8 mouse cellular contexts compared by ENCODE assay signal in the genomic region with DNA sequence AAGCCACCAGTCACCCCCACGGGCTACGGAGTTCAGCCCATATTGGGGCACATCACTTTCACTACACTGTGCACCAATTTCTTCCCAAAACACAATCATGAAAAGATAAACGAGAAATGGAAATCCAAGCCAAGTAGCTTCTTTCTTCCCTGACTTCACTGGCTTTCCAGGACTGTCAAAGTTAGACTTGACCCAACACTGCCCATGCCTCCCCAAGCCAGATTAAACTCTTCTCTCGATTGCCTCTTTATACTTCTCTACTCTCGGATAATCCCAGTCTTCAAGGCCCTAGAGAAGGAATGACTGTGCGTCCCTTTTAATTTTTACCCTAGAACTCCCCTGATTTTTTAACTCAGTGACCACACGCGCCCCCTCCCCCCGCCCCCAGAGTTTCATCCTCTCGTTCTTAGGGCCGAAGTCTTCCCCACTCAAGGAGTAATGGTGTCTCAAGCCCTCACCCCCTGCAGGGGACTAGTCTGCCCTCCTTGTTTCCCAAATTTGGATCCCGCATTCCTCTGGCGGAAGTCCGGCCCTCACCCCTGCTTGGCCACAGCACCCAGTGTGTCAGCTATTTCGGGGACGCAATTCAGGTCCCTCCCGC. TPM values are rescaled to one million over a fixed set of nuclear protein-coding genes. Genes with fewer than 3 reads are reported as not detected.
A peak's percentile ranks its signal among the peaks of the same experiment; 100 is the strongest.
DNase-seq lines count a peak whose midpoint lies in the region; ATAC-seq and TF ChIP-seq lines count a peak whose summit lies in the region.

No protein-coding gene starts in this region.

- peak; percentile 45; the same call in 1 of the 2 replicates for ATAC-seq in frontal cortex, adult (ENCODE audit: low TSS enrichment)
- no peak; the same call in 1 of the 2 replicates for ATAC-seq in forebrain, embryonic 12.5 days (ENCODE audit: low FRiP score)
- peak; percentile 27; the same call in 1 of the 2 replicates for ATAC-seq in liver, embryonic 14.5 days (ENCODE audit: insufficient read depth)
- ATAC-seq in megakaryocyte-erythroid progenitor cell, adult 5-6 weeks (replicated peaks; ENCODE audit: low FRiP score, low TSS enrichment, poor library complexity, severe bottlenecking), result no peak

- H3K4me2 ChIP-seq in forebrain, embryonic 12.5 days, result peak overlapping the region; percentile 72
- H3K4me2 ChIP-seq in liver, embryonic 14.5 days (ENCODE audit: low read depth), result peak overlapping the region; percentile 93

- H3K4me3 ChIP-seq in C2C12 (ENCODE audit: insufficient read depth, poor library complexity, severe bottlenecking), result peak overlapping the region; percentile 66
- peak overlapping the region; percentile 73 for H3K4me3 ChIP-seq in forebrain, embryonic 12.5 days (replicated peaks)
- peak overlapping the region; percentile 82 to 83 for H3K4me3 ChIP-seq in liver, embryonic 14.5 days (ENCODE audit: insufficient read depth in 1 of 2, low read depth in 2 of 2, low read length in 2 of 2)

- TF ChIP-seq CTCF in C2C12 (IDR thresholded peaks at IDR 0.05; ENCODE audit: control insufficient read depth, insufficient read depth, insufficient read length), result no peak
- TF ChIP-seq CTCF in liver, embryonic 14.5 days (IDR thresholded peaks at IDR 0.05; ENCODE audit: low read depth), result no peak

- H3K9ac ChIP-seq in forebrain, embryonic 12.5 days, result peak overlapping the region; percentile 65
- peak overlapping the region; percentile 76 for H3K9ac ChIP-seq in liver, embryonic 14.5 days (replicated peaks)

- peaks cover 39% of the 10 kb centered on the region for H3K79me2 ChIP-seq in C2C12 (ENCODE audit: control insufficient read depth, insufficient read depth)

- H3K4me1 ChIP-seq in forebrain, embryonic 12.5 days, result peaks cover 12% of the 10 kb centered on the region
- H3K4me1 ChIP-seq in liver, embryonic 14.5 days (replicated peaks; ENCODE audit: control insufficient read depth in 2 of 2, insufficient read depth in 2 of 2, low read length in 1 of 2), result peaks cover 4 to 13% of the 10 kb centered on the region in 2 experiments

- intact Hi-C loops in left cerebral cortex, postnatal 36 days (cut with DNase I), result loop anchor here (10.0 kb wide), 1 partner anchor 52 kb away; a partner anchor contains a TSS

- WGBS in forebrain, embryonic 12.5 days, result 6% methylated on average over 17 of the region's 17 CpGs
- 3% methylated on average over 17 of the region's 17 CpGs for WGBS in liver, embryonic 14.5 days (ENCODE audit: insufficient replicate concordance)

- peaks cover 24% of the 10 kb centered on the region for H3K79me3 ChIP-seq in C2C12 (ENCODE audit: low read depth)

- peaks cover 35% of the 10 kb centered on the region for H3K36me3 ChIP-seq in C2C12 (ENCODE audit: control insufficient read depth, insufficient read depth)
- peaks cover 35% of the 10 kb centered on the region for H3K36me3 ChIP-seq in forebrain, embryonic 12.5 days (replicated peaks)
- peaks cover 27% of the 10 kb centered on the region for H3K36me3 ChIP-seq in liver, embryonic 14.5 days (replicated peaks; ENCODE audit: control insufficient read depth, insufficient read depth, low read depth)

- no peaks in the 10 kb centered on the region for H3K9me3 ChIP-seq in forebrain, embryonic 12.5 days
- no peaks in the 10 kb centered on the region for H3K9me3 ChIP-seq in liver, embryonic 14.5 days (ENCODE audit: control insufficient read depth, low read length)

- peak overlapping the region; percentile 74; the same call in 1 of the 2 replicates for H3K27ac ChIP-seq in forebrain, embryonic 12.5 days
- H3K27ac ChIP-seq in liver, embryonic 14.5 days, result no peak overlapping the region

- no peak for DNase-seq in frontal cortex, postnatal 36 days (ENCODE audit: low spot score in 2 of 2)
- no peak for DNase-seq in liver, embryonic 14.5 days (ENCODE audit: low read depth in 3 of 3, low spot score in 3 of 3)
- no peak for DNase-seq in embryo, embryonic 9.5 days (ENCODE audit: extremely low spot score)
- DNase-seq in left cerebral cortex, postnatal 36 days (ENCODE audit: low spot score in 2 of 2), result no peak

- peak overlapping the region; percentile 88 for H3ac ChIP-seq in C2C12 (ENCODE audit: control insufficient read depth, insufficient read length, low read depth)

- no peak for TF ChIP-seq EP300 in liver, embryonic 14.5 days (IDR thresholded peaks at IDR 0.05; ENCODE audit: low read depth)

- no peaks in the 10 kb centered on the region for H3K27me3 ChIP-seq in C2C12 (ENCODE audit: control insufficient read depth, insufficient read depth, insufficient read length)
- H3K27me3 ChIP-seq in forebrain, embryonic 12.5 days, result no peaks in the 10 kb centered on the region
- H3K27me3 ChIP-seq in liver, embryonic 14.5 days (ENCODE audit: control insufficient read depth, insufficient read depth, low read length), result no peaks in the 10 kb centered on the region

TF ChIP-seq in C2C12, 6 proteins besides CTCF, POLR2A, EP300 and RAD21:
- TF ChIP-seq CEBPB (IDR thresholded peaks at IDR 0.05; ENCODE audit: low read depth) (no peak), MYOD1 (IDR thresholded peaks at IDR 0.05; ENCODE audit: control insufficient read depth, insufficient read length, low read depth) (no peak), MYOG (IDR thresholded peaks at IDR 0.05; ENCODE audit: control insufficient read depth, extremely low read depth, insufficient read length) (no peak), MAX (IDR thresholded peaks at IDR 0.05) (no peak), USF1 (IDR thresholded peaks at IDR 0.05; ENCODE audit: low read depth) (no peak), FOSL1 (IDR thresholded peaks at IDR 0.05; ENCODE audit: insufficient read depth, low read length, poor library complexity, severe bottlenecking) (no peak)

RNA-seq across cellular contexts. Expression of a gene that starts 0.5 kb away (rescaled TPM):
- 174 TPM for polyA plus RNA-seq in C2C12 (2012; fragmentation: generic; extraction: Trizol)
- polyA plus RNA-seq in forebrain, embryonic 12.5 days (2016; fragmentation: Nextera tagmentation; extraction: Ambion mirVana), result 122 and 125 TPM in 2 replicates
- 23.1 and 24.5 TPM in 2 replicates for polyA plus RNA-seq in liver, embryonic 14.5 days (2012; rRNA removed)
- polyA plus RNA-seq in liver, embryonic 14.5 days (2014; fragmentation: Nextera tagmentation; extraction: Ambion mirVana), result 26.8 and 28.5 TPM in 2 replicates
- 73.8 and 87.5 TPM in 2 replicates for total RNA-seq in megakaryocyte-erythroid progenitor cell, adult 5-6 weeks (2014; fragmentation: Nextera tagmentation)
- total RNA-seq in megakaryocyte-erythroid progenitor cell, adult 5-6 weeks (2017), result 71.5 and 77.3 TPM in 2 replicates
- 10 to 100 TPM; 47.7 to 58.0 TPM for total RNA-seq in left cerebral cortex, postnatal 36 days (2021)

RNA-seq across cellular contexts. Expression of a gene that starts 37.6 kb away (rescaled TPM):
- polyA plus RNA-seq in C2C12 (2012; fragmentation: generic; extraction: Trizol), result 30.0 TPM
- 43.5 and 47.5 TPM in 2 replicates for polyA plus RNA-seq in forebrain, embryonic 12.5 days (2016; fragmentation: Nextera tagmentation; extraction: Ambion mirVana)
- 16.5 and 24.2 TPM in 2 replicates for polyA plus RNA-seq in liver, embryonic 14.5 days (2012; rRNA removed)
- 31.6 and 33.7 TPM in 2 replicates for polyA plus RNA-seq in liver, embryonic 14.5 days (2014; fragmentation: Nextera tagmentation; extraction: Ambion mirVana)
- total RNA-seq in megakaryocyte-erythroid progenitor cell, adult 5-6 weeks (2014; fragmentation: Nextera tagmentation), result 94.2 and 97.3 TPM in 2 replicates
- 60.5 and 68.2 TPM in 2 replicates for total RNA-seq in megakaryocyte-erythroid progenitor cell, adult 5-6 weeks (2017)
- 1 to 10 TPM; 1.6 to 4.7 TPM for total RNA-seq in left cerebral cortex, postnatal 36 days (2021)

RNA-seq across cellular contexts. Expression of a gene that starts 40.9 kb away (rescaled TPM):
- polyA plus RNA-seq in C2C12 (2012; fragmentation: generic; extraction: Trizol), result 0.56 TPM
- polyA plus RNA-seq in forebrain, embryonic 12.5 days (2016; fragmentation: Nextera tagmentation; extraction: Ambion mirVana), result 26.1 and 29.9 TPM in 2 replicates
- 0.09 and 0.12 TPM in 2 replicates for polyA plus RNA-seq in liver, embryonic 14.5 days (2012; rRNA removed)
- 0.05 TPM in 1 of 2 replicates, not detected in the other for polyA plus RNA-seq in liver, embryonic 14.5 days (2014; fragmentation: Nextera tagmentation; extraction: Ambion mirVana)
- total RNA-seq in megakaryocyte-erythroid progenitor cell, adult 5-6 weeks (2014; fragmentation: Nextera tagmentation), result 0.50 and 3.5 TPM in 2 replicates
- 0.80 and 2.0 TPM in 2 replicates for total RNA-seq in megakaryocyte-erythroid progenitor cell, adult 5-6 weeks (2017)
- total RNA-seq in left cerebral cortex, postnatal 36 days (2021), result 1 to 10 TPM; 7.0 to 7.7 TPM

RNA-seq across cellular contexts. Expression of a gene that starts 52.9 kb away (rescaled TPM):
- 72.8 TPM for polyA plus RNA-seq in C2C12 (2012; fragmentation: generic; extraction: Trizol)
- polyA plus RNA-seq in forebrain, embryonic 12.5 days (2016; fragmentation: Nextera tagmentation; extraction: Ambion mirVana), result 26.2 and 29.8 TPM in 2 replicates
- 12.8 and 12.9 TPM in 2 replicates for polyA plus RNA-seq in liver, embryonic 14.5 days (2012; rRNA removed)
- polyA plus RNA-seq in liver, embryonic 14.5 days (2014; fragmentation: Nextera tagmentation; extraction: Ambion mirVana), result 11.1 and 17.2 TPM in 2 replicates
- total RNA-seq in megakaryocyte-erythroid progenitor cell, adult 5-6 weeks (2014; fragmentation: Nextera tagmentation), result 38.4 and 38.6 TPM in 2 replicates
- total RNA-seq in megakaryocyte-erythroid progenitor cell, adult 5-6 weeks (2017), result 13.0 and 19.9 TPM in 2 replicates
- 10 to 100 TPM; 24.1 to 24.4 TPM for total RNA-seq in left cerebral cortex, postnatal 36 days (2021)

Comparison
In these comparisons a context has a peak if more than half of its experiments do, and no peak if none do; other contexts are left out.
1. ATAC-seq: peak in frontal cortex, adult (single experiment) and liver, embryonic 14.5 days (single experiment); none in forebrain, embryonic 12.5 days (single experiment) and megakaryocyte-erythroid progenitor cell, adult 5-6 weeks (single experiment).
2. RNA of a gene that starts 40.9 kb away (polyA plus RNA-seq): 26.1 to 29.9 TPM in forebrain, embryonic 12.5 days; 0.56 TPM in C2C12 (single experiment) and 0.05 to 0.12 TPM in liver, embryonic 14.5 days; every median in the first group is over 10 times any median in the second.
3. Peak in every context shown above with its lines, with median percentiles within 50 percentile points of each other: H3K4me3 ChIP-seq.